In the genomic region with DNA sequence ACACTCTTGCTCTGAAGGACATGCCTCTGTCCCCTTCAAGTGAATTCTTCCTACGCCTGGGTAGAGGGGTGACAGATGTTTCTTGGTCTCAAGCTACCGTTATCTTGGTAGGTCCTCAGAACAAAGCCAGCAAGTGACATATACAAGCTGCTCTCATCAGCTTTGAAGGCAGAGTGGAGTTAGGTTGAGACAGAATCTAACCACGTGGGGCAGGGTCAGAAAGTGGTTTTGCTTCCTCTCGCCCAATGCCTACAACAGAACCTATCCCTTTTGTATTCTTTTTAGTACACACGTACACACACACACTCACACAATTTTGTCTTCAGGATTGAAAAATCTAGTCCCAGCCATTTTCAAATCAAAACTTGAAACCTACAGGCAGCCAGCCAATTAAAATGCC, we compare ENCODE assay signal across 13 mouse cellular contexts.
"Had no signal": no experiment of that assay in that cellular context is flagged by ENCODE, and none has a peak within 500 bp of the region (broad histone marks: within the 10 kb centered on the region; RNA-seq: fewer than 3 reads in every experiment).

No protein-coding gene starts in this region.

- ATAC-seq: midbrain, embryonic 15.5 days had no signal

- DNase-seq: kidney, postnatal 25 days; lung, adult 2 months; lung, postnatal 10 days; thymus, postnatal 4 days had no signal

- H3K4me1 ChIP-seq: kidney, embryonic 15.5 days; limb, embryonic 10.5 days; liver, embryonic 15.5 days; midbrain, embryonic 15.5 days; neural tube, embryonic 12.5 days had no signal

- H3K9me3 ChIP-seq: kidney, embryonic 15.5 days; limb, embryonic 10.5 days; liver, embryonic 15.5 days; midbrain, embryonic 15.5 days; neural tube, embryonic 12.5 days had no signal

- H3K4me3 ChIP-seq: kidney, embryonic 15.5 days; left cerebral cortex, adult 2 months; limb, embryonic 10.5 days; liver, embryonic 15.5 days; midbrain, embryonic 15.5 days; neural tube, embryonic 12.5 days had no signal

- H3K36me3 ChIP-seq: kidney, embryonic 15.5 days; limb, embryonic 10.5 days; liver, embryonic 15.5 days; midbrain, embryonic 15.5 days; neural tube, embryonic 12.5 days had no signal

- H3K4me2 ChIP-seq: kidney, embryonic 15.5 days; liver, embryonic 11.5 days; liver, embryonic 15.5 days; midbrain, embryonic 15.5 days; neural tube, embryonic 12.5 days had no signal

- H3K27ac ChIP-seq: kidney, embryonic 15.5 days; left cerebral cortex, adult 2 months; limb, embryonic 10.5 days; liver, embryonic 15.5 days; macrophage; midbrain, embryonic 15.5 days; neural tube, embryonic 12.5 days; stomach, postnatal 0 days had no signal

- H3K27me3 ChIP-seq: kidney, embryonic 15.5 days; liver, embryonic 15.5 days; midbrain, embryonic 15.5 days; neural tube, embryonic 12.5 days had no signal

- H3K9ac ChIP-seq: kidney, embryonic 15.5 days; liver, embryonic 15.5 days; midbrain, embryonic 15.5 days; neural tube, embryonic 12.5 days had no signal
